Mouse (Mus musculus): ENCODE data around the gene Pla2g6.
A peak's percentile ranks its signal among the peaks of the same experiment; 100 is the strongest.

Gene Pla2g6

DNA sequence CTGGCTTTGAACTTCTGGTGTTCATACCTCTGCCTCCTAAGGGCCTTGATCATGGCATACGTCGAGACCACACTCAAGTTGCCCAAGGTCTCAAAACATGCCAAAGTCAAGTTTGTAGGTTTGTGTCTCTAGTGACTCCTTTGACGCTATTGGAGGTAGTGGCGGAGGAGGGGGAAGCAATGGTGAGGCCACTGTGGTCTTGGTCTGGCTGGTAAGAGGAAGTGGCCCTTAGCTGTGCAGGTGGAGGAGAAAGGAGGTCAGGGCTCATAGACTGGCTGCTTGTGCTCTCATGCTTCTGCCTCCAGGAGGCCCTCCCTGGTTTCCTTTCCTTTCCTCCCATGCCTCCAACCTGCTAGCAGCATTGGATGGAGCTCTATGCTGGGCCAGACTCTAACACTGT, 22.7 kb upstream of the Pla2g6 start:
- no peak for DNase-seq (ENCODE audit: low spot score in 2 of 2)

DNA sequence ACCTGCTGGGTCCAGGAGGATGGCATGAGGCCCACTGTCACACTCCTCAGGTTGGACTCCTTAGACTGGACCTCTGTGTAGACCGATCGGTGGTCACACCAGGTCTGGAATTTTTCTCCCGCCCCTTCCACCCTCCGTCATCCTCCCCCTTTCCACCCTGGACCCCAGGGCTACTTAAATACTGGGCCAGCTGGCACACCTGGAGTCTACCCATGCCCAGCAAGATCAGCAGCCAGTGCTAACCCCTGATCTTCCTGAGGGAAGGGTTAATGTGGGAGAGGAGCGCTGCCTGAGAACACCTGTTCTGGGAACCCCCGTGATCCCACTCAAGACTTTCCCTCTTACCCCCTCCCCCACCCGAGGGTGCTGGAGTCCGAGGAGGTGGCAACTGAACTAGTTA, 20.5 kb upstream of the Pla2g6 start:
- no peak for DNase-seq (ENCODE audit: low spot score in 2 of 2)

DNA sequence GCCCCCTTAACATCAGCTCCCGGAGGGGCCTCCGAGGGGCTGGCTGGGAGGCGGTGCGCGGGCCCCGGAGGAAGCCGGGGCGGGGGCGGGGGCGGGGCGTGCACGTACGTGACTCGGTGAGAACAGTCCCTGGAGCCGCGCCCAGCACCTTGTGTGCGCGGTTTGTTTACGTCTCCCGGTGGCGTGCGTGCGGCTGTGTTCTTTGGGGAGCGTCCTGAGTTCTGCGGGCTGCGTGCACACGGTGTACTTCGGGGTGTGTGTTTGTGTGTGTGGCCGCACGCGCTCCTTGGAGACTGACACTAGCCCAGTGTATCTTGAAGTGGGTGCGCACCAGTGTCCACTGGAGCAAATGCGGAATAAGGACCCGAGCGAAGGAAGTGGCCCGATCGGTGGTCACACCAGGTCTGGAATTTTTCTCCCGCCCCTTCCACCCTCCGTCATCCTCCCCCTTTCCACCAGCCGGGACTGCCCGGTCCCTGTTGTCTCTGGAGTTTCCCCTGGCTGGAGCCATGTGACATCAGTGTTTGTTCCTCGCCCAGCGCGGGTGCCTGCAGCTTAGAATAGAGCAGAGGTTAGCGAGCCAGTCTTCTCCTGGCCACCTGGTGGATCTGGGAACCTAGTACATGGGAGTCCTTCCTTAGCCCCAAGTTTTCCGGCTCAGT, 19.8 kb upstream of the Pla2g6 start:
- DNase-seq (ENCODE audit: low spot score in 2 of 2), result peak; percentile 79 to 81

DNA sequence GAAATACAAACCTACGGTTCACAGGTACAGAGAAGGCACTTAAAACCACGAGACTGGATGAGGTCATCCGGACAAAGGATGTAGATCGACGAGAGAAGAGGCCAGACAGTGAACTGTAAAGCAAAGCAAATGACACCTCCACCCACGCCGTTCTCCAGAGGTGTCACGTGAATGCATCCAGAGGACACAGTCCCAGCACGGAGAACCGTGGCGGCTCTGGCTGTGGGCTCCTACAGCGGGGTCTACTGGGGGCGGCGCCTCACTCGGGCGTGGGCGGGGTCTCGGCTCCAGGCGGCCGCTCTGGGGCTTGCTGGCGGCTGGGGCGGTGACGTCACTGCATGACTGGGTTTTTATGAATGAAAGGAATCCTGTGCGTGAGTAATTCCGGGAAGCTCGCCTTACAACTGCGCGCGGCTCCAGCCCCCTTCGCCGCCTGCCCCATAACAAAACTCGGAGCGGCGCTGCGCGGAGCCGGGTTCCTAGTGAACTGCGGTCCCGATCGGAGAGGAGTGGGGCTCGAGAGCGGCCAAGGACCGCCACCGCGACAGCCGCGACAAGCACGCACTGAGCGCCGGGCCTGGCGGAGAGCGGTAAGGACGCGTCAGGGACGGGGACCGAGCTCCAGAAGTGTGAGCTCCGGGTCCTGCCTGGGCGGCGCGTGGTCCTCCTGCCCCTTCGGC, 19.1 kb upstream of the Pla2g6 start:
- DNase-seq (ENCODE audit: low spot score in 2 of 2), result peak; percentile 88 to 93

DNA sequence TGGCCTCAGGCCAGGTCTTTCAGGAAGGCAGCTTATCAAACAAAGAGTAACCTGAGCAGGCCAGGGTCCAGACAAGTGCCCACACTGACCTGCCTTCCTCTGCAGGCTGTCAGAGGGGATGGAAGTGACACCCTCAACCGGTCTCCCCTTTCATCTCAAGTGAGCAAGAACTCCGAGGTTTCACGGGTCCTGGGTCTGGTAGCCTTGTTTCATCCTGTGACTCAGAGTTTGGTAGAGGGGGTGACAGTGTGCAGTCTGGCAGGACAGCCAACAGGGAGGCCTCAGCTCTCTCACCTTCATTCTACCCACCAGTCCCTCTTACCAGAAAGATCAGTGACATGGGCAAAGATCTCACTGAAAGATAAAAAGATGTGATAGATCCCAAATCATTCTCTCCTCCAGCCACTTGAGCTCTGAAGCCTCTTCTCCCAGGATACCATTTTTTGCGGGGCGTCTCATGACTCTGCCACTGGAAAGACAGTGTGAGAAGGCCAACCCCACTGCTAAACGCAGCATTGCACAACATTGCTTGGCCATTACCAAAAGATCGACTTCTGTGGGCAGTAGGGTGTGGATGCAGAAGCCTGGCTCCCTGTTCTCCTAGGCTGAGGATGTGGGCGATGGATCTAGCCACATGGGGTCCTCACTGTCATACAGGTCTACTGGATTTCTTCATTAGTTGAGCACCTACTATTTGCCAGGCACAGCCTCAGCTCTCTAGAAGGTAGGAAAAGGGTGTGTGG, 18.0 kb upstream of the Pla2g6 start, which contains the start of gene Maff:
Gene Maff, plus strand, starts transcription at position 571 of the 743 bp plus-strand sequence.
- no peak for DNase-seq (ENCODE audit: low spot score in 2 of 2)

DNA sequence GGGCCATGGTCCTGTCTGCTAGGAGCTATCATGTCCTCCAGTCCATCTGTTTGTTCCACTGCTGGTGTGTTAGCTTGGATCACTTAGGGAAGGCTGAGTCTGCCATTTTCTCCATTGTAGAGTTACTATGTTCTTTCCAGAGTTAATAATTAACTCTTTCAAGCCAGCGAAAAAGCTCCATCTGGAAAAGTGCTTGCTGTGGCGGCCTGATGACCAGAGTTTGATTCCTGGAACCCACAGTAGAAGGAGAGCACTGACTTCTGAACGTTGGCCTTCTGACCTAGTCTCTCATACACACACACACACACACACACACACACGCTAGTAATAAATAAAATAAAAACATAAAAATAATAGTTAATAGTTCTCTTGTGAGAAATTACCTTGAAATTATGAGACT, 16.4 kb upstream of the Pla2g6 start:
- DNase-seq (ENCODE audit: low spot score in 2 of 2), result no peak

DNA sequence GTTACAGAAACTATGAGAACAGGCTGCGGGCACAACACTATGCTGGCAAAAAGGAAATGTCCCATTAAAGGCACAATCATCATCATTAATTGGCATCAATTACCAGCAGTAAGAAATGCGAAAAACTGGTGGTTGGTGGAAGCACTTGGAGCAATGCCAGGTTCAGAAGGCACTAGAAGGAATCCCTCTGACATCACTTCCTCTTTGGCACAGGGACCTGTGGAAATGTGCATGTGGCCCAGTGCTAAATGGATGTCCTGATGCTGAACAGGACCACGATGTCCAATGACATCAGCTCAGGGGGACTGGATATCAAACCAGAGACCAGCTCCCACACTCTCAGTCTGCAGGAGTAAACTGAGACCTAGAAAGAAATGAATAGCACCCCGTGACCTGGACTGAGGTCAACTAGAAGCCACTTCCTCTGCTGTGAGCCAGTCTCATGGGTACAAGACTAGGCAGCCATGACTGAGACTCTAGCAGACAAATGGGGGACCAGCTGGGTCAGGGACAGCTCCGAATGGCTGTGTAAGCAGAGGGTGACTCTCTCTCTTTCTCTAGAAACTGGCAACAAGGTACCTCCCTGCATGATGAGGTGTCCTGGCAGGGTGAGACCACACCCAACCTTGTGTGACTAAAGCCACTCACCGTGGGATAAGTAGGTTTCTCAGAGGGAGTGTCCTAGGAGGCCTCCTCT, 14.6 kb upstream of the Pla2g6 start:
- DNase-seq (ENCODE audit: low spot score in 2 of 2), result no peak

DNA sequence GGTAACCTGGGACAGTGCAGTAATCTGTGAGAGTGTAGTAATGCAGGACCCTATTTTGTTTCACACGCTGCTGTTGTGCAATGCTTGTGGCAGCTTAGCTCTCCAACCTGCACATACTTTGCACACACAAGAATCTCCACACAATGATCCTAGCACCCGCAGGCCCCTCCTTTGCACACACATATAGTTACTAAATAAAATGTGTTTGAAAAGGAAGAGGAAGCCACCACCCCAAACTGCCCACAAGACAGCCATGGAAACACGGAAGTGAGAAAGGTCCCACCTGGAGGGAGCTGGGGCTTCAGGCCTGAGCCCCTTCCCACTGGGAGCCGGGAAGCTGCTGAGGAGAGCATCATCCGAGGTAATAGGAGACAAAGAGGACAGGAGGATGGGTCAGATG, 10.8 kb upstream of the Pla2g6 start:
- DNase-seq (ENCODE audit: low spot score in 2 of 2), result no peak

DNA sequence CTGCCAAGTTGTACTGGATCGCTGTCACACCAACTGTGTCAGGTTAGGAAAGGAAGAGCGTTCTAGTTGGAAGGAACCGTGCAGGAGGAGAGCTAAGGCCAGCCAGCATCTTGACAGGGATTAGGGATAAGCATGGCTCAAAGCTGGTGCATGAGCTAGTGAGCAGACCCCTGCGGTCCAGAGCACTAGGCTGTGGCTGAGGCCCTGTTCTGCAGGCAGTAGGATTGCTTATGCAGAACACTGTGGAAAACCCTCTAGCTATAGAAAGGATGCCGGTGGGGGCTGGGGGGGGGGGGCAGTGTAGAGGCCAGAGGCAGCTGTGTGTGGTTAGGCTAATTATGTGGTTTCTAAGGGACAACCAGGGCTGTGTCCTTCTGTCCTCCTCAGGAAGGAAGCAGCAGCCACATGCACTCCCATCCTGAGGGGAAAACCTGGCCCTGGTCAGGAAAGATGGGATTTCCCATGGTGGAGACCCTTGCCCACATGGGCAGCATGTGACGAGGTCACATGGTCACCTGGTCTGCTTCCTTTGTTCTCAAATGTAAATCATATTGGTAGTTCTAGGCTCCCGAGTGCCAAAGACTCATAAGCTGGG, 7.0 kb upstream of the Pla2g6 start:
- DNase-seq (ENCODE audit: low spot score in 2 of 2), result no peak

DNA sequence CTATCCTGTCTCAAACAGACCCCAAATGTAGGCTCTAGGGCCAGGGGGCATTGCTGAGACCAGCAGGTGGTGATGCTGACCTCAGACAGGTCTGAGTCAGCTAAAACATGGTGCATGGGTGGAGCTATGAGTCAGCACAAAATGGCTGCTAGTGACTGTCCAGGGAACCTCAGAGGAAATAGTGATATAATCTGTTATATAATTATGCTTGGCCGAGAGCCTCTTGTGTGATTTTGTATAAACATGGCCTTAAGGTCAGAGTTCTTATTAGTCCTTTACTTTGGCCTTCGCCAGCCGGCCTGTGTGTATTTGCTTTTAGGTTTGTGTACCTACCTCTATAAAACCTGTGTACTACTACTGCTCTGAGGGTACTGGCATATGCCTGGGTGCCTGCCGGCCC, 5.2 kb upstream of the Pla2g6 start:
- DNase-seq (ENCODE audit: low spot score in 2 of 2), result peak in 1 of 2 experiments; percentile 61

DNA sequence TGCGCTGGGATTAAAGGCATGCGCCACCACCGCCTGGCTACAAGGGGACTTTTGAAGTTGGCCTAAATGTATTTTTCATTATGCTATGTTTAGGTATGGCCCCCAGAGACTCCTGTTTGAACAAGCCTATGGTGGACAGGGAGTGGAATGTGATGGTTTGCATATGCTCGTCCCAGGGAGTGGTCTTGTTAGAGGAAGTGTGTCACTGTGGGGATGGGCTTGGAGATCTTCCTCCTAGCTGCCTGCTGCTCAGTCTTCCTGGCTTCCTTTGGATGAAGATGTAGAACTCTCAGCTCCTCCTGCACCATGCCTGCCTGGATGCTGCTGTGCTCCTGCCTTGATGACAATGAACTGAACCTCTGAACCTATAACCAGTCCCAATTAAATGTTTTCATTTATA, 2.3 kb upstream of the Pla2g6 start:
- no peak for DNase-seq (ENCODE audit: low spot score in 2 of 2)

DNA sequence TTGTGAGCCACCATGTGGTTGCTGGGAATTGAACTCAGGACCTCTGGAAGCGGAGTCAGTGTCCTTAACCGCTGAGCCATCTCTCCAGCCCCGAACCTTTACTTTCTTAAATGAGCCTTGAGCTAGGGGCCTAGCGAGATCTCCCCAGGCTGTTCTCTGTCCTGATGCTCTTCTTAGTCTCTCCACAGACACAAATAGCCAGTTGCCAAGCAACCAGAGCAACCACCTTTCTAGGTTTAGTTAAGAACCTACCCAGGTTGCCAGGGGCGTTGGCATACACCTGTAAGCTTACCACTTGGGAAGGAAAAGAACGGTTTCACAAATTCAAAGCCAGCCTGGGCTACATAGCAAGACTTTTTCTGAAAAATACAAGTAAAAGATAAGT, 1.8 kb upstream of the Pla2g6 start:
- DNase-seq (ENCODE audit: low spot score in 2 of 2), result no peak

DNA sequence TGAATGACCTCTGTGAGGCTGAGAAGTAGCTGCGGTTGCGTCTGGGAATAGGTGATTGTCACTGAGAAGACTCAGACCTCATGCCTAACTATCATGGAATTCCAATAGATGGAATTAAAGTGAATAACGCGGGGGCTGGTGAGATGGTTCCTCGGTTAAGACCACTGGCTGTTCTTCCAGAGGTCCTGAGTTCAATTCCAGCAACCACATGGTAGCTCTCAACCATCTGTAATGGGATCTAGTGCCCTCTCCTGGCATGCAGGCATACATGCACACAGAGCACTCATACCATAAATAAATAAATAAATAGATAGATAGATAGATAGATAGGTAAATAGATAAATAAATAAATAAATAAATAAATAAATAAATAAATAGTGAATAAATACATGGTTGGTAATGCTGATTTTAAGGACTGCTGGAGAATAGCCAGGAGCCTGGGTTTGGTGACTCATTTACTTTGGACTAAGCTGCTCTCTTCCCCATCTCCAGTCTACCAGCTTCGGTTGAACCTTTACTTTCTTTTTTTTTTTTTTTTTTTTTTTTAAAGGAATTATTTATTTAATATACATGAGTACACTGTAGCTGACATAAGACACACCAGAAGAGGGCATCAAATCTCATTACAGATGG, 1.3 kb upstream of the Pla2g6 start:
- no peak for DNase-seq (ENCODE audit: low spot score in 2 of 2)

DNA sequence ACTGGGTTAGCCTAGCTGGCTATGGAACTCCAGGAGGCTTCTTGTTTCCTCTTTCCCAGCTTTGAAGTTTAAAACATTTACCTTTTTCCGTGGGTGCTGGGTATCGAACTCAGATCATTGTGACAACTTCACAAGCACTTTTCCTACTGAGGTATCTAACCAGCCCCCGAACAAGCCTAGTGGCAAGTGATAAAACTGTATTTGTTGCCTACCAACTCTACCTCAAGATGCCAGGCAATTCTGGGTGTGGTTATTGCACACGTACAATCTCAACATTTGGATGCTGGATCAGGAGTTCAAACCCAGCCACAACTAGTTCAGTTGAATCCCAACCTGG, 717 bp upstream of the Pla2g6 start:
- DNase-seq (ENCODE audit: low spot score in 2 of 2), result no peak

DNA sequence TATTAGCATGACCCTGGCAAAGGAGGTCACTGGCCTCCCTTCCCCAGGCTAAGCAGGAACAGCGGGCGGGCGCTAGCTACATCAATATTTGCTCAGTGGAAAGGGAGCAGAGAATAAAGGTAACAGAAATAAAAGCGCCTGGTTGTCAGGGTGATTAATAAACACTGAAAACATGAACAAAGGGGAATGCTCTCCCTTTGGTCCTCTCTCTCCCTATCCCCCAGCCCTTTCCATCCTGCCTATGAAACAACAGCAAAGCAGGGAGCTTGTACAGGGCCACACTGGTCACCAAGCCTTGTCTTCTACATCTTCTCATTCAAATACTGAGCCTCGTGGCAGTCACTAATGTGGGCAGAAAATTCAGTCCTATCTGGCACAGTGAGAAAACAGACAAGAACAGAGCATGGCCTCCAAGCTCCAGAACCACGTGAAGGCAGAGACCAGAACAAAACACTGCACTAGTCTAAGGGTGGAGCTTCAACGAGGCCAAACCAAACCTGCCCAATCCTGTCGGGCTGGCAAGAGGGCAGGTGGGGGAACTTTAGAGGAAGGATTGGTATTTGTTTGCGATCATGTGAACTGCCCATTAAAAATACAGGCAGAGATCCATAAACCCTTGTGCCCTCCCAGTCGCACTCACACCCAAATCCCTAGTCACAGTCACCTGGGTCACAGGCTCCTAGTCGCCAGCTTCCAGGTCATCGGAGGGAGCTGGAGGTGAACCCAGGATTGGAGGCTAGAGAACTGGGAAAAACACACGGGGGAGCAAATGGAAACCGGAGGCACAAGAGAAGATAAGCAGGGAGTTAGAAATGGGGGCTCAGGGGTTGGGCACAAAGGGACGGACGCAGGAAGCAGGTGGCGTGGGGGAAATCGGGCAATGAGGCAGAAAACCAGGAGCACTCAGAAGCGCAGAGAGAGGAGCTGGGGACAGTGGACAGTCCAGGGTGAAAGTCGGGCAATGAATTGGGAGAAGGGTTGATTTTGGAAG, 924 bp downstream of the Pla2g6 start:
- DNase-seq (ENCODE audit: low spot score in 2 of 2), result peak; percentile 36 to 54

DNA sequence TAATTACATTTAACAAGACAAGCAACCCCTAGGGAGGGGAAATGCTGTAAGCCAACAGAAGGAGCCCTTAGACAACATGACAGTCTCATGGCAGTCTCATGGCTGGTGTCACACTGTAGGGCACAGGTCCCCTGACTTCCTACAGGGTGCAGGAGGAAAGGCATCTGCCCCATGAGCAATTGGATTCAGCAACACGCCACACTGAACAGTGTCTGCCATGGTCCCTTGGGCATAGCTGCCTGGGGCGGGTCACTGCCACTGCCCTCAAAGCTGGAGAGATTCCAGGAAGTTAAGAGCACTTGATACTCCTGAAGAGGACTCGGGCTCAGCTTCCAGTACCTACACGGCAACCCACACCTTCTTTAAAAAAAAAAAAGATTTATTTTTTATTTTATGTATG, 1.9 kb downstream of the Pla2g6 start:
- no peak for DNase-seq (ENCODE audit: low spot score in 2 of 2)

DNA sequence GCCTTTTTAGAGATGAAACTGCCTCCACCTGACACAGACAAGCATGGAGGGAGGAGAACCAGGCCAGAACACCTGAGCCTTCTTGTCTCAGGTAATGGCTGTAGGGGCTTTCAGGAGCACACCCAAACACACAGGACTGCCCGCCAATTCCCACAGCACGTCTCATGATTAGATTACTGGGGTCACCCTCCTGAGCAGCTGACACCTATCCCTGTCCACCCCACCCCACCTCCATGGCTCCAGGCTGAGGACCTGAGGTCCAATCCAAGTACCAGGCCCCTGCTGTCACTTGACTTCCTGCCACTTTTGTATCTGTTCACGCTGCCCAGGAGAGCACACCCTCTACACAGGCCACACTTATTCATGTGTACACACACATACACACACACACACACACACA, 2.4 kb downstream of the Pla2g6 start:
- DNase-seq (ENCODE audit: low spot score in 2 of 2), result no peak

DNA sequence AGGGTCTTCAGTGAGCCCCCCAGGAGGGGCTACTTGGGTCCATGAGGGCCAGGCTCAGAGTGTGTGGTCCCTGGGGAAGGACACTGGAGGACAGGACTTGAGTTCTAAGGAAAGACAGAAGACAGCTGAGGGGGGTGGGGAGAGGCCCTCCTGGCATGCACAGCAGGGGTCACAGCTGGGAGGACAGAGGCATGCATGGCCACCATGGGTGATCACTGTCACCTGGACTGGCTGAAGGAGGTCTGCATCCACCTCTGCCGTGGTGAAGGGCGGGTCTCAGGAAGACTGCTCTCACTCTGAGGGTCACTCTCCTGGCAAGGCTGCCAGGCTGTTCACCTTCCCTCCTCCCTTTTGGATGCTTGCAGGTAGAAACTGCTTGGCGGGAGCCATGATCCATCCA, 3.8 kb downstream of the Pla2g6 start:
- DNase-seq (ENCODE audit: low spot score in 2 of 2), result no peak

DNA sequence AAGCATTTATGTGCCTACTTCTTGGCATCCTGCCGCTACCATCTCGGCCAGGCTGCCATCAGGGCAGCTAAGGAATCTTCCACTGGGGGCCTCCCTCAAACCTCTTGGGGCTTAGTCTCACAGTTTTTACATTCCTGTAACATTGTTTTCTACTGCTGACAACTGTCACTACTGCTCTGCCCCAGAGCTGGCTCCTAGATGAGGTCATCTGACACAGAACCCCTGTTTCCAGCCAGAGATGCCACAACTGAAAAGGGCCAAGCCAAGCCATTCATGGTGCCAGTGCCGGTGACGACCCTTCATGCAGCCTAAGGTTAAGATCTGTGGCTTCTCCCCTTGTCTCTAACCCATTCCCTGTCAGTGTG, 4.4 kb downstream of the Pla2g6 start:
- DNase-seq (ENCODE audit: low spot score in 2 of 2), result no peak

DNA sequence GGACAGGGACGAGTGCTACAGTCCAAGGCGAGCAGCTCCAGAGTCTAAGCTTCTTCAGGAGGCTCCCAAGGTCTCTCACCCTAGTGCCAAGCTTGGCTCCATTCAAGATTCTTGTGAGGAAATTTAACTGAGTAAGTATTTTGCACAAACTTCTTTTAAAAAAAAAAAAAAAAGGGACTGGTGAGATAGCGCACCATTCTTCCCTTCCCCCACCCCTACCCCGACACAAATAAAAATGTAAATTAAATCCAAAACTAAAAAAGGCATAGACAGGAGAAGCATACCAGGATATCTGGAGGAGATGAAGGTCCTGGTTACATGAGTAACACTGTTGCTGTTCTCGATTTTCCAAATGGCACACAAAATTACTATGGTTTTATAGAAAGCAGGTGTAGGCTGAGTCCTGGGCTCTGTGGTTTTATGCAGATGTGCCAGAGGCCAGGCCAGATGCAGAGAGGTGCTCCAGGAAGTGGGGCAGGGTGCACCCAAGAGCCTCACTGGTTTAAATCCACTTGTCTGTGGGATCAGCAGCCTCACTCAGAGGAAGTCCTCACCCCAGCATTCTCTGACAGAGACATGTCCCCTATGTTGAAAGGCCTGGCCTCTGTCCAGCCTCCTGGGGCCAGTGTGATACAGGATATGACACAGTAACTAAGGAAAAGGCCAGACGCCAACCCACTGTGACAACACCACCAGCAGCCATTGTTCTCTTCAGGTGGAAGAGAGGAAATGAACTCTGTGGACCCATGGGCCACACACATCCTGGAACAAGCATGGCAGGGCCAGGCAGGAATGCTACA, 5.0 kb downstream of the Pla2g6 start:
- DNase-seq (ENCODE audit: low spot score in 2 of 2), result peak; percentile 90 to 94
